Mouse (Mus musculus) skeletal muscle tissue, adult 2 months (tissue): ENCODE results near the gene Adad2.

Experiments
- DNase-seq: peaks from one replicate; pipeline ENCODE4 v3.0.0-alpha.2; 2012; ENCODE audit warnings: low read depth, low spot score

Adad2 gene

GRCm38 (mm10) chr8:119612471-119612870 is at the start of gene Adad2:
TSS of gene Adad2 (plus strand) at chr8:119612747.
- no peak for DNase-seq

GRCm38 (mm10) chr8:119563849-119564251 is 48.7 kb upstream of the Adad2 start:
- no peak for DNase-seq

- no peak for DNase-seq
Measured at GRCm38 (mm10) chr8:119566367-119566766, 46.2 kb upstream of the Adad2 start.

- DNase-seq: no peak
Measured at GRCm38 (mm10) chr8:119568251-119568650, 44.3 kb upstream of the Adad2 start.

- no peak for DNase-seq
Measured at GRCm38 (mm10) chr8:119568951-119569350, 43.6 kb upstream of the Adad2 start.

GRCm38 (mm10) chr8:119569881-119570280 is 42.7 kb upstream of the Adad2 start:
- DNase-seq: no peak

- DNase-seq: no peak
Measured at GRCm38 (mm10) chr8:119571135-119571534, 41.4 kb upstream of the Adad2 start.

GRCm38 (mm10) chr8:119572411-119572810 is 40.1 kb upstream of the Adad2 start:
- DNase-seq: no peak

GRCm38 (mm10) chr8:119574437-119575365 is 37.8 kb upstream of the Adad2 start, which contains the start of the genes Hsdl1 and Dnaaf1:
TSS of gene Hsdl1 (minus strand) at chr8:119575183.
TSS of gene Dnaaf1 (plus strand) at chr8:119575235.
- peak; percentile 88 for DNase-seq

GRCm38 (mm10) chr8:119575366-119575726 is 37.2 kb upstream of the Adad2 start:
- DNase-seq: no peak

GRCm38 (mm10) chr8:119579096-119579495 is 33.5 kb upstream of the Adad2 start:
- no peak for DNase-seq

GRCm38 (mm10) chr8:119580441-119581161 is 31.9 kb upstream of the Adad2 start:
- DNase-seq: no peak

GRCm38 (mm10) chr8:119585901-119586300 is 26.6 kb upstream of the Adad2 start:
- DNase-seq: no peak

GRCm38 (mm10) chr8:119588321-119588720 is 24.2 kb upstream of the Adad2 start:
- DNase-seq: no peak

- DNase-seq: no peak
Measured at GRCm38 (mm10) chr8:119588844-119589243, 23.7 kb upstream of the Adad2 start.

GRCm38 (mm10) chr8:119590348-119590747 is 22.2 kb upstream of the Adad2 start:
- DNase-seq: no peak

GRCm38 (mm10) chr8:119591456-119591855 is 21.1 kb upstream of the Adad2 start:
- DNase-seq: no peak

- no peak for DNase-seq
Measured at GRCm38 (mm10) chr8:119603771-119604170, 8.8 kb upstream of the Adad2 start.

GRCm38 (mm10) chr8:119604398-119604803 is 8.1 kb upstream of the Adad2 start:
- no peak for DNase-seq

GRCm38 (mm10) chr8:119604996-119605395 is 7.6 kb upstream of the Adad2 start, which contains the start of gene Taf1c:
TSS of gene Taf1c (minus strand) at chr8:119605222.
- peak; percentile 91 for DNase-seq

- no peak for DNase-seq
Measured at GRCm38 (mm10) chr8:119606224-119606623, 6.3 kb upstream of the Adad2 start.

GRCm38 (mm10) chr8:119615096-119615495 is 2.5 kb downstream of the Adad2 start:
- DNase-seq: no peak
